Mouse (Mus musculus) heart, postnatal 0 days (tissue): ENCODE measurements around the gene Ufsp1.

ENCODE experiments used
- CTCF ChIP-seq: IDR thresholded peaks from 2 replicates; pipeline ENCODE4 v1.5.1; 2016; ENCODE audit warnings: antibody characterized with exemption, control low read depth, low read depth
- EP300 ChIP-seq: IDR thresholded peaks from 2 replicates; pipeline ENCODE4 v1.6.1; 2016; ENCODE audit warnings: antibody characterized with exemption, low read depth

- TF ChIP-seq CTCF: no peak
- no peak for TF ChIP-seq EP300
Measured at GRCm38 (mm10) chr5:137334317-137334716, 39.9 kb downstream of the Ufsp1 start.
